Mouse (Mus musculus) embryonic facial prominence, embryonic 14.5 days (tissue): ENCODE results near the gene Bub1b. TPM values are rescaled to one million over a fixed set of nuclear protein-coding genes. Genes with fewer than 3 reads are reported as not detected.

Experiments
- ATAC-seq: fragments of 200-750 bp; cut with Nextera tagmentation; 2 replicates; pipeline ENCODE4 v1.8.0; 2017; ENCODE audit warnings: low read depth, moderate number of reproducible peaks, moderate TSS enrichment
- DNase-seq: peaks from one replicate; pipeline ENCODE4 v3.0.0-alpha.2; 2015; ENCODE audit warnings: low spot score
- H3K27ac ChIP-seq: fragments of 300-500 bp; sonication (generic); replicated peaks from 2 replicates; pipeline ENCODE4 v1.5.1; 2014; ENCODE audit warnings: low read depth, mild to moderate bottlenecking, low read length, moderate library complexity
- H3K27me3 ChIP-seq: fragments of 300-500 bp; sonication (generic); replicated peaks from 2 replicates; pipeline ENCODE4 v1.6.1; 2014; ENCODE audit warnings: low read length; ENCODE audit not compliant: control insufficient read depth, insufficient read depth
- H3K36me3 ChIP-seq: fragments of 300-500 bp; sonication (generic); 2 replicates; pipeline ENCODE4 v1.6.1; 2014; ENCODE audit warnings: low read length, mixed read lengths; ENCODE audit not compliant: control insufficient read depth, insufficient read depth
- H3K4me1 ChIP-seq: fragments of 300-500 bp; sonication (generic); 2 replicates; pipeline ENCODE4 v1.6.1; 2014; ENCODE audit warnings: antibody characterized with exemption, low read length; ENCODE audit not compliant: control insufficient read depth, insufficient read depth
- H3K4me2 ChIP-seq: fragments of 300-500 bp; sonication (generic); 2 replicates; pipeline ENCODE4 v1.6.1; 2014; ENCODE audit warnings: low read depth, mild to moderate bottlenecking, low read length, moderate library complexity, mixed read lengths
- H3K4me3 ChIP-seq: fragments of 300-500 bp; sonication (generic); 2 replicates; pipeline ENCODE4 v1.5.1; 2014; ENCODE audit warnings: low read depth, mild to moderate bottlenecking, low read length
- H3K9ac ChIP-seq: fragments of 300-500 bp; sonication (generic); 2 replicates; pipeline ENCODE4 v1.6.1; 2014; ENCODE audit warnings: low read depth, mild to moderate bottlenecking, low read length, moderate library complexity, mixed read lengths
- H3K9me3 ChIP-seq: fragments of 300-500 bp; sonication (generic); 2 replicates; pipeline ENCODE4 v1.6.1; 2016; ENCODE audit warnings: low read length; ENCODE audit not compliant: control insufficient read depth
- WGBS: fragments of 180-500 bp; shearing (Covaris S2); extraction: QIAGEN DNeasy Blood & Tissue Kit; methylation state at CpG from one replicate; pipeline ENCODE4 v1.1.7; 2014; 5-methylcytosine and 5-hydroxymethylcytosine counted together
- polyA plus RNA-seq: library from polyadenylated mRNA; unstranded; fragments of >200 nt; fragmentation: Nextera tagmentation; extraction: Ambion mirVana; gene quantifications from 2 replicates; pipeline ENCODE4 v1.2.1, GENCODE M21; 2014

Gene Bub1b
- polyA plus RNA-seq, 1 experiment from 2014 or later, result 53.4 TPM

DNA sequence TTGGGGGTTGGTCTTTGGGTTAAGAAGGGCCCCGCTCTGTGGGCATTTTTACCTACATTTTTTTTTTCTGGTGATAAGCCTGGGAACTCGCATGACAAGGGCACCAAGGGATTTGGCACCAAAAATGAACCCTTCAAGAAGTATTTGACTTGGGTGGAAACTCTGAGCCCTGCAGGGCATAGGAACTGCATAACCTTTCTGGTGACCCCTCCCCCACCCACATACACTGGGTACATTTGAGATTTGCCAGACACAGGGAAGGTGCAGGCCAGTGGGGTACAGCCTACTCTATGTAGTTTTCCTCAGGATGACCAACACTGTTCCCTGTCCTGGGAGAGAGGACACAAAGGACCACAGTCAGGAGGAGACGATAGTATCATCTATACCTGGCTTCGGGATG is 67.6 kb downstream of the Bub1b start:
- DNase-seq (no peak), ATAC-seq (no peak)
- Histone ChIP-seq H3K9me3 (no peaks in the 10 kb centered on the region), H3K4me1 (peaks cover 5% of the 10 kb centered on the region; the same call in 1 of the 2 replicates), H3K4me3 (no peak overlapping the region), H3K9ac (no peak overlapping the region), H3K36me3 (no peaks in the 10 kb centered on the region), H3K27ac (no peak overlapping the region), H3K27me3 (peaks cover 28% of the 10 kb centered on the region), H3K4me2 (no peak overlapping the region)
- 85% methylated on average over 4 of the region's 4 CpGs for WGBS

DNA sequence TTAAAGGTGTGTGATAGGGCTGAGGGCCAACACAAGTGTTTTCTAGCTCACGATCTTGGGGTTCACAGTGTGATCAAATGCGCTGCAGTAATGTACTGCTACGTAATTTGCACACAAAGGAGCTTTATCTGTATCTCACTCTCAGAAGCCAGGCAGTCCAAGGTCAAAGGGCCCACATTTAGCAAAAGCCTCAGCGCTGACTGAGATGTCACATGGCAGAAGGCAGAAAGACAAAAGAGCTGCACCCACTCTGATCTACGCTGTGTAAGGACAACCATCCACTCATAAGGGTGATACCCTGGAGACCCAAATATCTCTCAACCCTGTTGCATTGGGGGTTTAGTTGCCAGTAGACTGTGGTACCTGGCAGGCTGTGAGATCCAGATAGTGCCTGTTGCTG is 69.2 kb downstream of the Bub1b start:
- no peak overlapping the region for H3K4me2 ChIP-seq
- H3K9ac ChIP-seq, result no peak overlapping the region
- H3K9me3 ChIP-seq, result no peaks in the 10 kb centered on the region
- H3K4me1 ChIP-seq, result peaks cover 5% of the 10 kb centered on the region; the same call in 1 of the 2 replicates
- DNase-seq, result no peak
- no peak overlapping the region for H3K27ac ChIP-seq
- 78% methylated on average over 5 of the region's 5 CpGs for whole genome bisulfite sequencing
- H3K4me3 ChIP-seq, result no peak overlapping the region
- no peak for ATAC-seq
- no peaks in the 10 kb centered on the region for H3K36me3 ChIP-seq
- peaks cover 24% of the 10 kb centered on the region for H3K27me3 ChIP-seq

DNA sequence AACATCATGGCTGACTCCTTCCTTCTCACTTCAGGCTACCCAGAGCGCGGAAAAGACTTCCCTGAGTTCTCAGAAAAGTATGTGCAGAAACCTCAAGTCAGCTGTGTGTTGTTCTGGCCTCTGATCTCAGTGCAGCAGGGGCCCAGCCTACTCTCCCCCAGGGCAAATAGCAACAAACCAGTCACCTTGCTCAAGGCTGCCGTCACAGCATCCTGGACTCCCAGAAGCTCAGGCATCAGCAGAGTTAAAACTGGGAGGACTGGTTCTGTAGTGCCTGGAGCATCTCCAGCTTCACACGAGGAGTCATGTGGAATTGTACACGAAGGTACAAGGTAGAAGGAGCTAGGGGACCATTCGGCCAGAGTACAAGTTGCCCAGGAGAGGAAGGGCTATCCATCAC is 71.2 kb downstream of the Bub1b start:
- H3K4me1 ChIP-seq, result no peaks in the 10 kb centered on the region; the same call in 1 of the 2 replicates
- H3K27me3 ChIP-seq, result peaks cover 19% of the 10 kb centered on the region
- H3K27ac ChIP-seq, result no peak overlapping the region
- no peaks in the 10 kb centered on the region for H3K9me3 ChIP-seq
- H3K36me3 ChIP-seq, result no peaks in the 10 kb centered on the region
- no peak for ATAC-seq
- no peak overlapping the region for H3K4me2 ChIP-seq
- H3K4me3 ChIP-seq, result no peak overlapping the region
- H3K9ac ChIP-seq, result no peak overlapping the region
- 47% methylated on average over 6 of the region's 6 CpGs for WGBS
- DNase-seq, result peak; percentile 51

DNA sequence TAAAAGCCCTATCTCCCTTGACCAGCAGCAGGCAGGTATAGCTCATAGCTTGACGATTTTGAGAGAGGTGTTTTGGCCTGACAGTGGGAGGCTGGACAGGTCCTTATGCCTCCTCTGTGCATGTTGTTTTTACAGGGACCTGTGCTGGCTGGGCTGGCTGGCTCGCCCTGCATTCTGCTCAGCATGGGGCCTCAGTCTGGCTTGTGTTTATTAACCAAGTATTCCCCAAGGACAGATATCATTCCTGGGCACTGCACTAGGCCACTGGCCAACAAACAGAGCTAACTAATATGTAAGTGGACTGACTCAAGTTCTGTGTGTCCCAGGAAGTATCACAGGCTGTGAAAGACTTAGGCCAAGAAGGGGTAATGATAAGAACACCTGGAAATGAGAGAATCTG is 71.8 kb downstream of the Bub1b start:
- Histone ChIP-seq H3K9ac (no peak overlapping the region), H3K4me2 (no peak overlapping the region), H3K36me3 (no peaks in the 10 kb centered on the region), H3K4me1 (no peaks in the 10 kb centered on the region; the same call in 1 of the 2 replicates), H3K4me3 (no peak overlapping the region), H3K27me3 (peaks cover 21% of the 10 kb centered on the region), H3K9me3 (no peaks in the 10 kb centered on the region), H3K27ac (no peak overlapping the region)
- no peak for DNase-seq
- ATAC-seq, result no peak
- WGBS, result 27% methylated on average over 2 of the region's 2 CpGs

DNA sequence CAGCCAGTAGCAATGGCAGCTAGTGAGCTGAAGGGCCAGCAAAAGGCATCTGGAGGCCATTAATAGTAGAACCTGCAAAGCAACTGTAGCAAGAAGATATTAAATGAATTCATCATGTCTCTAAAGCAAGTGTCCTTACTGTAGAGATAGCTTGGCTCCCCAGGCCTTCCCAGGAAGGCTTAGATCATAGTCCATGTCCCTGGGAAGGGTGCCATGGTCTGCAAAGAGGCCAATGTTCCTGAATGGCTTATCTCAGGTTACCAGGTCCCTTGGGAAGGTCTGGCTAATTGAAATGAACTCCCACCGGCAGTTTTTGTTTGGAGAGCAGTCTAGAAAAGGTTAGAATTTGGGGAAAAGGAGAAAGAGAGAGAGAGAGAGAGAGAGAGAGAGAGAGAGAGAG is 73.7 kb downstream of the Bub1b start:
- no peak overlapping the region for H3K4me3 ChIP-seq
- H3K4me2 ChIP-seq, result no peak overlapping the region
- H3K9me3 ChIP-seq, result no peaks in the 10 kb centered on the region
- ATAC-seq (no peak), DNase-seq (no peak)
- H3K27me3 ChIP-seq, result peaks cover 39% of the 10 kb centered on the region
- WGBS, result 28% methylated on average over 1 of the region's 1 CpGs
- no peaks in the 10 kb centered on the region for H3K36me3 ChIP-seq
- no peak overlapping the region for H3K9ac ChIP-seq
- no peak overlapping the region for H3K27ac ChIP-seq
- H3K4me1 ChIP-seq, result peaks cover 1% of the 10 kb centered on the region; the same call in 1 of the 2 replicates

DNA sequence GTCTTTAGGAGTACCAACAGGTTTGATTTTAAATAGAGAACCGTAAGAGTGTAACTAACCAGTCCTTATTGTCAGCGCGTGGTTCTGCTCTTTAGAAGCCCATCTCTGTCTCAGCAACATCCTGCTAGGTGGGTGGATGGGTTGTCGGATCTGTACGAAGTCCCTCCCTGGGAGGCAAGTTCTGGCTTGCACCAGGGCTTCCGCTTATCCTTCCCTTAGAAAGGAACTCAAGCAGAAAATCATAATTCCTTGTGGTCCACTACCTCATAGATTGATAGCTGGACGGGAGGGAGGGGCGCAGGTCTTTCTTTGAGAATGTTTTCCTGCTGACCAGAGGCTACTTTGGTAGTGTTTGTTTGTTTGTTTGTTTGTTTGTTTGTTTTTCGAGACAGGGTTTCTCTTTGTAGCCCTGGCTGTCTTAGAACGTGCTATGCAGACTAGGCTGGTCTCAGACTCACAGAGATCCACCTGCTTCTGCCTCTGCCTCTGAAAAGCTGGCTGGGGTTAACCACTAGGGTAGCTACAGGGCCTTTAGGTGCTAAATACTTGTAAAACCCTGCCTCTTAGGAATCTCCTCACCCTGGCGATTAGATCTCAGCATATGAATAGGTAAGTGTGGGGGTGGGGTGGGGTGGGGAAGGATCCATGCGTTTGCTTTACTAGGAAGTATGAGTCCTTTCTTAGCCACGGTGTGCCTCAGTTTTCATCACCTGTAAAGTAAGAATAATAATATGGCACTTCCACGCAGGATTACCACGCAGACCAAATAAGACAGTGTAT is 75.9 kb downstream of the Bub1b start:
- WGBS, result 22% methylated on average over 15 of the region's 15 CpGs
- no peak overlapping the region for H3K27ac ChIP-seq

DNA sequence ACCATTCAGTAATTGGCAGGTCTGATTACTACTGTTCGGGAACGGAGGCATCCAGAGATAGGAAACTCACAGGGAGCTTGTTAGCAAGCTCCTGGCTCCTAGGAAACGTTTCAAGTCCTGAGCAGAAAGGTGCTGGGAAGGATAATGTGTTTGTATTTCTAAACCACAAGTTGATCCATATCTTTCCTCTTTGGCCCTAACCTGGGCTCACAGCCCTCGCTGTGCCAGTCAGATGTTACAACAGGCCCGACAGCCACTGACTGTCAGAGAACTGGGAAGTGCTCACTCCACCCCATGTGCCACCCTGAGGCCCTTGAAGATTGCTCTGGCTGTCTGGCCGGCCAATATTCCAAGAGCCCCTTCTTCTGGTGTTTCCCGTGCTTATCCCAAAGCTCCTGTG is 76.5 kb downstream of the Bub1b start:
- Histone ChIP-seq H3K9me3 (no peaks in the 10 kb centered on the region), H3K27me3 (peaks cover 67% of the 10 kb centered on the region), H3K9ac (no peak overlapping the region), H3K4me3 (no peak overlapping the region), H3K4me1 (peaks cover 10% of the 10 kb centered on the region; the same call in 1 of the 2 replicates), H3K36me3 (no peaks in the 10 kb centered on the region), H3K27ac (no peak overlapping the region), H3K4me2 (no peak overlapping the region)
- ATAC-seq, result no peak
- no peak for DNase-seq
- 20% methylated on average over 7 of the region's 7 CpGs for WGBS

More for the DNA sequence above, 75.9 kb downstream of the Bub1b start:
- Histone ChIP-seq H3K27me3 (peaks cover 61% of the 10 kb centered on the region), H3K36me3 (no peaks in the 10 kb centered on the region), H3K9me3 (no peaks in the 10 kb centered on the region), H3K4me3 (no peak overlapping the region), H3K4me2 (no peak overlapping the region), H3K9ac (no peak overlapping the region), H3K4me1 (peaks cover 10% of the 10 kb centered on the region)
- ATAC-seq (no peak), DNase-seq (peak; percentile 76)

DNA sequence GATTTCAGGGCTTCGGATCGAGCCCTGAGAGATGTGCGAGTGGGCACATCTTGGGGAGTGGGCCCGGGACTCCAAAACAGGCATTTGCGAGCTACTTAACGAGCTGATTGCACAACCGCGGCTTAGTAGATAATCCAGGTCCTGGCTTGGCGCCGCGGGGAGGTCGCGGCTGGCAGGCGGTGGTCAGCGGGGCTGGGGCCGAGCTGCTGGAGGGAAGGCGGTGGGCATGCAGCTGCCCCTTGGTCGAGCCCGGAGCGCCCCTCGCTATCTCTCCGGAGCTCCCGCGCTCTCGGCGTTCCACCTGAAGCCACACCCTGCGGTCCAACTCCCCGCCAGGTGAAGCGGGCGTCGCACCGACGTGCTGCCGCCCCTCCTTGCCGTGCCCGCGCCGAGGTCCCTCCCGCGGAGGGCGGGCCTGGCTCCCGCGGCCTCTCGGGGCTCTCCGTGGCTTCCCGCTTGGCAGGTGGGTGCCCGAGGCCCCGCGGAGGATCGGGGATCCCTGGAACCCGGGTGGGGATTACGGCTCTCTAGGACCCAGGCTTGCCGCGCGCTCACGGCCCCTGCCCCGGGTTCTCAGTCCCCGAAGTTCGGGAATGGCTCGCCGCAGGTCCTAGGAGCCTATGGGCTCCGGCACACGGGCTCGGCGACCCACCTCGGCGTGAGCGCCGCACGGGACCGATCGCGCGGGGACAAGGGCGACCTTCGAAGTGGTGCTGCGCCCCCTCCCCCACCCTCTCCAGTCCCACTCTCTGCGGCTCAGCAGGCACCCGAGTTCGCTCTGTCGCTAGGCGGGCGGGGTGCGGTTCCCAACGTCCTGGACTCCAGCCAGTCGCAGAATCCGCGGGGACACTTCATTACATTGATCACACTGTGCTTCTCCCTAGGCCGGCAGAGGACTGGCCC is 79.1 kb downstream of the Bub1b start:
- H3K27me3 ChIP-seq, result peaks cover 71% of the 10 kb centered on the region
- H3K9ac ChIP-seq, result peak overlapping the region; percentile 63
- peak; percentile 54 for ATAC-seq
- no peak overlapping the region for H3K27ac ChIP-seq
- no peaks in the 10 kb centered on the region for H3K36me3 ChIP-seq
- WGBS, result under 1% methylated on average over 37 of the region's 89 CpGs
- H3K9me3 ChIP-seq, result no peaks in the 10 kb centered on the region
- H3K4me1 ChIP-seq, result peaks cover 10% of the 10 kb centered on the region; the same call in 1 of the 2 replicates
- H3K4me3 ChIP-seq, result peak overlapping the region; percentile 54
- no peak for DNase-seq
- peak overlapping the region; percentile 94 for H3K4me2 ChIP-seq
